ENCODE assay signal across 11 mouse cellular contexts in the genomic region with DNA sequence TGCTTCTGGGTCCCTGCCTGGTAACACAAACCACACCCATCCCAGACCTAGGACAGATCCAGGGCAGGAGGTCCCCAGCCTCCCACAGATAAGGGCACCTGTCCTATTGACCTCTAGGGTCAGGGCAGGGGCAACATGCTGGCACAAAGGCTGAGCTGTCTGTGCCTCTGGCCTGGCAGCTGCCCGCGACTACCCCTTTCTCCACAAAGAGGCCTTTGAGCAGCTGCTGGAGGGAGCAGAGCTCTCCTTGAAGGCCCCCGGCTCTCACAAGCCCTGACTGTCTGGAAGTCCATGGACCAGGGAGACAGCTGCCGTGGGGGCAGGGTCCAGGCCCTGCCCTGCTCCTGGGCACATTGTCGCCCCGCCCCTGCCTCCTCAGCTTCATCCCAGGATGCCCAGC. TPM values are rescaled to one million over a fixed set of nuclear protein-coding genes. Genes with fewer than 3 reads are reported as not detected.
DNase-seq lines count a peak whose midpoint lies in the region; ATAC-seq lines count a peak whose summit lies in the region.
"Had no signal": no experiment of that assay in that cellular context is flagged by ENCODE, and none has a peak within 500 bp of the region (broad histone marks: within the 10 kb centered on the region; RNA-seq: fewer than 3 reads in every experiment).

No protein-coding gene starts in this region.

- peak overlapping the region; percentile 70 for H3K27ac ChIP-seq in forebrain, embryonic 12.5 days
- no peak overlapping the region for H3K27ac ChIP-seq in intestine, embryonic 15.5 days
- H3K27ac ChIP-seq in neural tube, embryonic 12.5 days = peak overlapping the region; percentile 50

- DNase-seq in layer of hippocampus, adult 18-20 months (ENCODE audit: low spot score in 2 of 2) = peak; percentile 39 to 58
- no peak for DNase-seq in layer of hippocampus, adult 9-10 months (ENCODE audit: low spot score)
- no peak for DNase-seq in lung, postnatal 4 days
- DNase-seq: lung, embryonic 14.5 days had no signal

- H3K4me1 ChIP-seq in forebrain, embryonic 12.5 days = peaks cover 77% of the 10 kb centered on the region
- peaks cover 29% of the 10 kb centered on the region for H3K4me1 ChIP-seq in intestine, embryonic 15.5 days (replicated peaks)
- H3K4me1 ChIP-seq in neural tube, embryonic 12.5 days = peaks cover 65% of the 10 kb centered on the region

- ATAC-seq in forebrain, embryonic 12.5 days (ENCODE audit: low FRiP score) = no peak
- ATAC-seq in intestine, embryonic 15.5 days = peak; percentile 40
- ATAC-seq in neural tube, embryonic 12.5 days (ENCODE audit: low FRiP score, low read depth) = peak; percentile 28; the same call in 1 of the 2 replicates
- ATAC-seq in megakaryocyte, adult 5-6 weeks (ENCODE audit: poor library complexity, severe bottlenecking) = no peak
- ATAC-seq in granulocyte monocyte progenitor cell, adult 5-6 weeks (replicated peaks; ENCODE audit: poor library complexity, severe bottlenecking) = no peak

- no peak overlapping the region for H3K4me3 ChIP-seq in forebrain, embryonic 12.5 days (replicated peaks)
- H3K4me3 ChIP-seq in intestine, embryonic 15.5 days (replicated peaks) = no peak overlapping the region
- no peak overlapping the region for H3K4me3 ChIP-seq in neural tube, embryonic 12.5 days
- H3K4me3 ChIP-seq: erythroblast, embryonic 14.5 days had no signal

- WGBS in forebrain, embryonic 12.5 days = 59% methylated on average over 6 of the region's 6 CpGs
- WGBS in intestine, embryonic 15.5 days = 62% methylated on average over 6 of the region's 6 CpGs
- 53% methylated on average over 6 of the region's 6 CpGs for WGBS in neural tube, embryonic 12.5 days

- no peaks in the 10 kb centered on the region for H3K9me3 ChIP-seq in forebrain, embryonic 12.5 days
- no peaks in the 10 kb centered on the region for H3K9me3 ChIP-seq in intestine, embryonic 15.5 days
- H3K9me3 ChIP-seq in neural tube, embryonic 12.5 days = no peaks in the 10 kb centered on the region
- H3K9me3 ChIP-seq: G1E had no signal

- no peaks in the 10 kb centered on the region for H3K36me3 ChIP-seq in forebrain, embryonic 12.5 days (replicated peaks)
- H3K36me3 ChIP-seq in intestine, embryonic 15.5 days = no peaks in the 10 kb centered on the region
- H3K36me3 ChIP-seq in neural tube, embryonic 12.5 days = no peaks in the 10 kb centered on the region
- H3K36me3 ChIP-seq: G1E had no signal

- no peak overlapping the region for H3K4me2 ChIP-seq in forebrain, embryonic 12.5 days
- no peak overlapping the region for H3K4me2 ChIP-seq in intestine, embryonic 15.5 days (replicated peaks)
- H3K4me2 ChIP-seq in neural tube, embryonic 12.5 days (replicated peaks) = peak overlapping the region; percentile 22
- H3K4me2 ChIP-seq: lung, embryonic 14.5 days had no signal

- peaks cover 39% of the 10 kb centered on the region for H3K27me3 ChIP-seq in forebrain, embryonic 12.5 days
- peaks cover 3% of the 10 kb centered on the region for H3K27me3 ChIP-seq in intestine, embryonic 15.5 days (replicated peaks)
- peaks cover 41% of the 10 kb centered on the region for H3K27me3 ChIP-seq in neural tube, embryonic 12.5 days (replicated peaks)

- no peak overlapping the region for H3K9ac ChIP-seq in forebrain, embryonic 12.5 days
- H3K9ac ChIP-seq in intestine, embryonic 15.5 days = no peak overlapping the region
- H3K9ac ChIP-seq in neural tube, embryonic 12.5 days = no peak overlapping the region
- H3K9ac ChIP-seq: lung, embryonic 14.5 days had no signal

RNA-seq across cellular contexts. Expression of a gene that starts 49.7 kb away (rescaled TPM):
- total RNA-seq in layer of hippocampus, adult 18-20 months (2021) = 10 to 100 TPM; 21.6 to 22.0 TPM
- 7.3 and 8.0 TPM in 2 replicates for polyA plus RNA-seq in forebrain, embryonic 12.5 days (2016; fragmentation: Nextera tagmentation; extraction: Ambion mirVana)
- 1.8 and 2.1 TPM in 2 replicates for polyA plus RNA-seq in intestine, embryonic 15.5 days (2015; fragmentation: Nextera tagmentation; extraction: Ambion mirVana)
- 7.0 and 9.9 TPM in 2 replicates for polyA plus RNA-seq in neural tube, embryonic 12.5 days (2016; fragmentation: Nextera tagmentation; extraction: Ambion mirVana)
- not detected in 2 replicates for total RNA-seq in megakaryocyte, adult 5-6 weeks (2015)
- total RNA-seq in megakaryocyte, adult 5-6 weeks (2017) = not detected in 2 replicates
- total RNA-seq in granulocyte monocyte progenitor cell, adult 5-6 weeks (2014; fragmentation: Nextera tagmentation) = not detected in 2 replicates
- total RNA-seq in granulocyte monocyte progenitor cell, adult 5-6 weeks (2017) = not detected in 2 replicates
- polyA plus RNA-seq: erythroblast, embryonic 14.5 days; G1E had no signal

RNA-seq across cellular contexts. Expression of a gene that starts 50.9 kb away (rescaled TPM):
- total RNA-seq in layer of hippocampus, adult 18-20 months (2021) = 100 to 1,000 TPM; 306 to 307 TPM
- polyA plus RNA-seq in forebrain, embryonic 12.5 days (2016; fragmentation: Nextera tagmentation; extraction: Ambion mirVana) = 220 and 238 TPM in 2 replicates
- 166 and 172 TPM in 2 replicates for polyA plus RNA-seq in intestine, embryonic 15.5 days (2015; fragmentation: Nextera tagmentation; extraction: Ambion mirVana)
- 244 and 249 TPM in 2 replicates for polyA plus RNA-seq in neural tube, embryonic 12.5 days (2016; fragmentation: Nextera tagmentation; extraction: Ambion mirVana)
- total RNA-seq in megakaryocyte, adult 5-6 weeks (2015) = 33.6 and 40.7 TPM in 2 replicates
- 76.2 and 81.8 TPM in 2 replicates for total RNA-seq in megakaryocyte, adult 5-6 weeks (2017)
- 61.0 and 61.2 TPM in 2 replicates for total RNA-seq in granulocyte monocyte progenitor cell, adult 5-6 weeks (2014; fragmentation: Nextera tagmentation)
- total RNA-seq in granulocyte monocyte progenitor cell, adult 5-6 weeks (2017) = 63.0 and 69.0 TPM in 2 replicates

Comparison
In these comparisons a context has a peak if more than half of its experiments do, and no peak if none do; other contexts are left out.
1. DNase-seq: peak in layer of hippocampus, adult 18-20 months (2 of 2); none in layer of hippocampus, adult 9-10 months (single experiment) and lung, postnatal 4 days (0 of 2).
2. ATAC-seq: peak in intestine, embryonic 15.5 days (single experiment) and neural tube, embryonic 12.5 days (single experiment); none in forebrain, embryonic 12.5 days (single experiment), megakaryocyte, adult 5-6 weeks (single experiment) and granulocyte monocyte progenitor cell, adult 5-6 weeks (single experiment).
3. RNA of a gene that starts 49.7 kb away (total RNA-seq): 21.6 to 22.0 TPM in layer of hippocampus, adult 18-20 months; not detected in megakaryocyte, adult 5-6 weeks and not detected in granulocyte monocyte progenitor cell, adult 5-6 weeks; every median in the first group is over 10 times any median in the second.